Mouse (Mus musculus) midbrain, embryonic 10.5 days (tissue): ENCODE measurements around the gene Utp6. TPM values are rescaled to one million over a fixed set of nuclear protein-coding genes. Genes with fewer than 3 reads are reported as not detected.
"Not testable (repeated sequence)": the region's sequence is repeated elsewhere in the genome, so short reads cannot be mapped to it uniquely, and the experiment has no call there.

Source experiments
- DNase-seq: peaks from one replicate; pipeline ENCODE4 v3.0.0-alpha.2; 2017; ENCODE audit warnings: low spot score
- H3K27ac ChIP-seq: fragments of 300-500 bp; sonication (generic); replicated peaks from 2 replicates; pipeline ENCODE4 v1.5.1; 2016; ENCODE audit warnings: mild to moderate bottlenecking
- H3K27me3 ChIP-seq: fragments of 300-500 bp; sonication (generic); 2 replicates; pipeline ENCODE4 v1.6.1; 2016; ENCODE audit warnings: low read depth, mild to moderate bottlenecking; ENCODE audit not compliant: poor library complexity, severe bottlenecking
- H3K36me3 ChIP-seq: fragments of 300-500 bp; sonication (generic); 2 replicates; pipeline ENCODE4 v1.6.1; 2016; ENCODE audit warnings: mild to moderate bottlenecking, moderate library complexity
- H3K4me1 ChIP-seq: fragments of 300-500 bp; sonication (generic); 2 replicates; pipeline ENCODE4 v1.6.1; 2016
- H3K4me3 ChIP-seq: fragments of 300-500 bp; sonication (generic); 2 replicates; pipeline ENCODE4 v1.5.1; 2016; ENCODE audit warnings: mild to moderate bottlenecking, moderate library complexity
- H3K9me3 ChIP-seq: fragments of 300-500 bp; sonication (generic); replicated peaks from 2 replicates; pipeline ENCODE4 v1.6.1; 2016; ENCODE audit warnings: mild to moderate bottlenecking
- WGBS: fragments of 180-500 bp; shearing (Covaris S2); methylation state at CpG from one replicate; pipeline ENCODE4 v1.1.7; 2016; 5-methylcytosine and 5-hydroxymethylcytosine counted together
- polyA plus RNA-seq: library from polyadenylated mRNA; unstranded; fragments of >200 nt; fragmentation: Nextera tagmentation; extraction: Ambion mirVana; gene quantifications from 2 replicates; pipeline ENCODE4 v1.2.1, GENCODE M21; 2016

Utp6 gene
- 64.5 and 66.8 TPM in 2 replicates for polyA plus RNA-seq

GRCm38 (mm10) chr11:79962125-79962876 is at the start of gene Utp6:
TSS of gene Utp6 (minus strand) at chr11:79962390.
- DNase-seq = peak; percentile 99
- H3K27ac ChIP-seq = peak within 1 kb of the TSS; percentile 86

GRCm38 (mm10) chr11:79994271-79994988 is 32.2 kb upstream of the Utp6 start:
- Histone ChIP-seq H3K4me1 (peaks cover 16% of the 10 kb centered on the region), H3K4me3 (peak overlapping the region; percentile 99), H3K27ac (peak overlapping the region; percentile 99), H3K27me3 (no peaks in the 10 kb centered on the region), H3K9me3 (no peaks in the 10 kb centered on the region), H3K36me3 (peaks cover 39% of the 10 kb centered on the region)
- WGBS = 8% methylated on average over 7 of the region's 7 CpGs
- DNase-seq = no peak

More at GRCm38 (mm10) chr11:79962125-79962876, at the start of gene Utp6:
- peaks cover 9% of the 10 kb centered on the region for H3K4me1 ChIP-seq
- H3K4me3 ChIP-seq = peak within 1 kb of the TSS; percentile 66
- H3K36me3 ChIP-seq = peaks cover 31% of the 10 kb centered on the region
- H3K27me3 ChIP-seq = no peaks in the 10 kb centered on the region
- no peaks in the 10 kb centered on the region for H3K9me3 ChIP-seq
- WGBS = under 1% methylated on average over 46 of the region's 46 CpGs

DNA sequence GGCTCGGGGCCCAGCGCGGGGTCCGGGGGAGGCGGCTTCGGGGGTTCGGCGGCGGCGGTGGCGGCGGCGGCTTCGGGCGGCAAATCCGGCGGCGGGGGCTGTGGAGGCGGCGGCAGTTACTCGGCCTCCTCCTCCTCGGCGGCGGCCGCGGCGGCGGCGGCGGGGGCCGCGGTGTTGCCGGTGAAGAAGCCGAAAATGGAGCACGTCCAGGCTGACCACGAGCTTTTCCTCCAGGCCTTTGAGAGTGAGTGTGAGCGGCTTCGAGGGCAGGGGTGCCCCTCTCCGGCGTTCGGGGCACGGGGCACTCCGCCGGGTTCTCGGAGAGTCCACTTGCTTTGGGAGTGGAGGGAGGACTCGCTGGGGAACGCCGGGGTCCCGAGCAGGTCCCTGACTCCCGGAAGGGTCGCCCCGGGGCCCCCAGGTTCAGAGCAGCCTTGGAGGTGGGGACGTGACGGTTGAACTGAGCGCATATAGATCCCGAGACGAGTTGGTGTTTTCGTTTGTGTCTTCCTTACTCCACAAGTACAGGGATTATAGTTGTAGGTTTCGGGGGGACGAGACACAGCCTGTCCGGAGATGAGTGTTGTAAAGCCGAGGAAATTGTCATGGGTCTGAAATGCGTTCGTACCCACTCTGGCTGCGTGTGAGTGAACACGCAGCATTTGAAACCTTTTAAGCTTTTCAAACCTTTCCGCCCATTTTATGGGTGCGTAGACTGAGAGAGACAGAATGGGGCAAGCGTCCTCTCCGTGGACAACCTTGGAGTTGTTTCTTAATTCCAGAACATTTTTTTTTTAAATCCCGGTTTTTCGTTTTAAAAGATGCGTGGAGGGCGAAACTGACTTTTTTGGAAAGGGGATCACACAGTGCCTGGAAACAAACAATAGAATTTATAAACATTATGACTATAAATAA is 31.4 kb upstream of the Utp6 start:
- peak overlapping the region; percentile 99 for H3K4me3 ChIP-seq
- H3K9me3 ChIP-seq = no peaks in the 10 kb centered on the region
- peaks cover 16% of the 10 kb centered on the region for H3K4me1 ChIP-seq
- H3K27me3 ChIP-seq = no peaks in the 10 kb centered on the region
- peaks cover 31% of the 10 kb centered on the region for H3K36me3 ChIP-seq
- under 1% methylated on average over 61 of the region's 74 CpGs for WGBS
- peak overlapping the region; percentile 99 for H3K27ac ChIP-seq
- no peak for DNase-seq

GRCm38 (mm10) chr11:79992592-79993355 is 30.6 kb upstream of the Utp6 start, which contains the start of gene Suz12:
TSS of gene Suz12 (plus strand) at chr11:79993106.
- WGBS = under 1% methylated on average over 72 of the region's 74 CpGs
- Histone ChIP-seq H3K27me3 (no peaks in the 10 kb centered on the region), H3K4me3 (peak within 1 kb of the TSS; percentile 99), H3K4me1 (peaks cover 16% of the 10 kb centered on the region), H3K36me3 (peaks cover 22% of the 10 kb centered on the region), H3K27ac (peak within 1 kb of the TSS; percentile 99), H3K9me3 (no peaks in the 10 kb centered on the region)
- DNase-seq = peak; percentile 99

DNA sequence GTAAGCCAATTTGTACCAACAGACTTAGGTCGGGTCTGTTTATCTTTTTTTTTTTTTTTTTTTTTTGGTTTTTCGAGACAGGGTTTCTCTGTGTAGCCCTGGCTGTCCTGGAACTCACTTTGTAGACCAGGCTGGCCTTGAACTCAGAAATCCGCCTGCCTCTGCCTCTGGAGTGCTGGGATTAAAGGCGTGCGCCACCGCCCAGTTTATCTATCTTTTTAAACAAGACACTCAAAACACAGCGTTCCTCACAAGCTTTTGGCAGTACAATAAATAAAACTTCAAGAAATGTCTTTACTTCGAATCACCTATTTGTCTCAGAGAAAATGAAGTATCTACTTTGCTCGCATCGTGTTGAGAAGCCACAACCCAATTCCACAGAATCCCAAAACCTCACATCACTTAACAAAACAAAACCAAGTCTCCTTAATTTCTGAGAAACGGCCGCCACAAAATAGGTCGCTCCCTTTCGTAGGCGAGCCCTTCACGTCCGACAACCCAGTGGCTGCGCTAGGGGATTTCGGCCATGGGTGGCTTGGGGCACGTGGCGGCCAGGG is 29.9 kb upstream of the Utp6 start:
- H3K4me3 ChIP-seq = peak overlapping the region; percentile 99
- 34% methylated on average over 21 of the region's 21 CpGs for WGBS
- peak overlapping the region; percentile 99 for H3K27ac ChIP-seq
- no peak for DNase-seq
- H3K27me3 ChIP-seq = no peaks in the 10 kb centered on the region
- H3K9me3 ChIP-seq = no peaks in the 10 kb centered on the region
- peaks cover 16% of the 10 kb centered on the region for H3K36me3 ChIP-seq
- peaks cover 16% of the 10 kb centered on the region for H3K4me1 ChIP-seq

DNA sequence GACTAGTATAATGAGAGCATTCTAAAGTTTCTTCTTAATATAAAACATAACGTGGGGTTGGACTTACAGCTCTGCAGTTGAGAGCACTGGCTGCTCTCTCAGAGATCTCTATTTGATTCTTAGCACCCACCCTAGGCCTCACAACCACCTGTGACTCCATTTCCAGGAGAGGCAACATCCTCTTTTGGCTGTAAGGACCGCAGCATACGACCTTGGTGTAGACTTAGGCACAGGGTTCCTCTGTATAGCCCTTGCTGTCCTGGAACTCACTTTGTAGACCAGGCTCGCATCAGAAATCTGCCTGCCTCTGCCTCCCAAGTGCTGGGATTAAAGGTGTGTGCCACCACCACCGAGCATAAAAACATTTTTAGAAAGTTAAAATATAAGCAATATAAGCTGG is 29.4 kb upstream of the Utp6 start:
- WGBS = 96% methylated on average over 5 of the region's 5 CpGs
- H3K4me1 ChIP-seq = peaks cover 16% of the 10 kb centered on the region
- H3K27ac ChIP-seq = no peak overlapping the region
- no peaks in the 10 kb centered on the region for H3K27me3 ChIP-seq
- DNase-seq = no peak
- H3K9me3 ChIP-seq = no peaks in the 10 kb centered on the region
- peaks cover 11% of the 10 kb centered on the region for H3K36me3 ChIP-seq
- no peak overlapping the region for H3K4me3 ChIP-seq

- no peaks in the 10 kb centered on the region for H3K27me3 ChIP-seq
- no peak overlapping the region for H3K4me3 ChIP-seq
- H3K9me3 ChIP-seq = no peaks in the 10 kb centered on the region
- DNase-seq = no peak
- H3K4me1 ChIP-seq = peaks cover 13% of the 10 kb centered on the region
- H3K36me3 ChIP-seq = no peaks in the 10 kb centered on the region
- no peak overlapping the region for H3K27ac ChIP-seq
- WGBS = 89% methylated on average over 2 of the region's 2 CpGs
Measured at GRCm38 (mm10) chr11:79990120-79990519, 27.9 kb upstream of the Utp6 start.

GRCm38 (mm10) chr11:79987896-79988295 is 25.7 kb upstream of the Utp6 start:
- H3K27ac ChIP-seq = no peak overlapping the region
- no peak overlapping the region for H3K4me3 ChIP-seq
- H3K36me3 ChIP-seq = no peaks in the 10 kb centered on the region
- WGBS = 90% methylated on average over 3 of the region's 3 CpGs
- no peaks in the 10 kb centered on the region for H3K9me3 ChIP-seq
- H3K4me1 ChIP-seq = peaks cover 6% of the 10 kb centered on the region
- H3K27me3 ChIP-seq = no peaks in the 10 kb centered on the region
- no peak for DNase-seq

- WGBS = 93% methylated on average over 4 of the region's 4 CpGs
Measured at GRCm38 (mm10) chr11:79986886-79987285, 24.7 kb upstream of the Utp6 start.

DNA sequence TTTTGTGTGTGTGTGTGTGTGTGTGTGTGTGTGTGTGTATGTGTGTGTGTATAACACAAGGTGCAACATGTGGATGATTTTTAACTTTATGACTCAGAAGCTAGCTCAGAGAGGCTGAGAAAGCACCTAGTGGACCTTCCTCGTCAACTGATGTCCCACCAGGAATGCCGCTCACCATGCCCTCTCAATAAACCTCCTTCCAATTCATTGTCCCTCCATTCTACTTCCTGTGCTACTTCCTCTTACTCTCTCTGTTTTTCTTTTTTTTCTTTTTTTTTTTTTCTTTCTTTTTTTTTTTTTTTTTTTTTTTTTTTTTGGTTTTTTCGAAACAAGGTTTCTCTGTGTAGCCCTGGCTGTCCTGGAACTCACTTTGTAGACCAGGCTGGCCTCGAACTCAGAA is 15.6 kb upstream of the Utp6 start:
- H3K36me3 ChIP-seq, H3K27ac ChIP-seq, H3K9me3 ChIP-seq, H3K4me3 ChIP-seq, DNase-seq: not testable (repeated sequence)
- Histone ChIP-seq H3K4me1 (peaks cover 19% of the 10 kb centered on the region), H3K27me3 (peaks cover 36% of the 10 kb centered on the region)
- 89% methylated on average over 4 of the region's 4 CpGs for WGBS

More at GRCm38 (mm10) chr11:79986886-79987285, 24.7 kb upstream of the Utp6 start:
- Histone ChIP-seq H3K27ac (no peak overlapping the region), H3K27me3 (no peaks in the 10 kb centered on the region), H3K4me3 (no peak overlapping the region), H3K9me3 (no peaks in the 10 kb centered on the region), H3K36me3 (no peaks in the 10 kb centered on the region), H3K4me1 (no peaks in the 10 kb centered on the region)
- DNase-seq = no peak

- DNase-seq, H3K27ac ChIP-seq, H3K4me3 ChIP-seq, H3K36me3 ChIP-seq, H3K9me3 ChIP-seq: not testable (repeated sequence)
- Histone ChIP-seq H3K4me1 (peaks cover 19% of the 10 kb centered on the region), H3K27me3 (peaks cover 40% of the 10 kb centered on the region)
- 95% methylated on average over 14 of the region's 14 CpGs for WGBS
Measured at GRCm38 (mm10) chr11:79977061-79977460, 14.9 kb upstream of the Utp6 start.
